Mouse (Mus musculus) myocyte (in vitro differentiated cells): ENCODE data around the gene Grik4. TPM values are rescaled to one million over a fixed set of nuclear protein-coding genes. Genes with fewer than 3 reads are reported as not detected.

Source experiments
- H3K27me3 ChIP-seq: one replicate; pipeline ENCODE4 v1.6.1; 2011; ENCODE audit not compliant: control insufficient read depth, insufficient read depth, insufficient read length
- H3K36me3 ChIP-seq: one replicate; pipeline ENCODE4 v1.6.1; 2011; ENCODE audit not compliant: control insufficient read depth, insufficient read depth
- H3K4me2 ChIP-seq: one replicate; pipeline ENCODE4 v1.6.1; 2011; ENCODE audit warnings: low read depth, control low read depth
- H3K4me3 ChIP-seq: one replicate; pipeline ENCODE4 v1.5.1; 2011; ENCODE audit warnings: mild to moderate bottlenecking, control low read depth, moderate library complexity
- H3K79me2 ChIP-seq: one replicate; pipeline ENCODE4 v1.6.1; 2011; ENCODE audit not compliant: control insufficient read depth, insufficient read depth
- H3ac ChIP-seq: one replicate; pipeline ENCODE4 v1.6.1; 2011; ENCODE audit not compliant: control insufficient read depth, insufficient read length
- CEBPB ChIP-seq: IDR thresholded peaks from 2 replicates; pipeline ENCODE4 v1.6.1; 2011; ENCODE audit warnings: mild to moderate bottlenecking, moderate library complexity; ENCODE audit not compliant: poor library complexity, insufficient read depth, severe bottlenecking
- E2F4 ChIP-seq: IDR thresholded peaks from one replicate; pipeline ENCODE4 v1.6.1; 2011; ENCODE audit warnings: mild to moderate bottlenecking, control low read depth, moderate library complexity; ENCODE audit not compliant: insufficient read depth
- MAX ChIP-seq: IDR thresholded peaks from one replicate; pipeline ENCODE4 v1.6.1; 2011; ENCODE audit warnings: low read depth, mild to moderate bottlenecking, control low read depth
- MYOD1 ChIP-seq, 3 experiments: IDR thresholded peaks; one replicate each; pipeline ENCODE4 v1.6.1; 2011; ENCODE audit warnings: control low read depth in 2 of 3, low read depth in 2 of 3, mild to moderate bottlenecking in 2 of 3, moderate library complexity in 1 of 3; ENCODE audit not compliant: insufficient read length in 2 of 3, control insufficient read depth in 1 of 3
- MYOG ChIP-seq, 3 experiments: IDR thresholded peaks; one replicate each; pipeline ENCODE4 v1.6.1; 2011; ENCODE audit warnings: control low read depth in 2 of 3, low read depth in 2 of 3, mild to moderate bottlenecking in 2 of 3; ENCODE audit not compliant: insufficient read length in 2 of 3, control insufficient read depth in 1 of 3, insufficient read depth in 1 of 3
- POLR2A ChIP-seq: IDR thresholded peaks from one replicate; pipeline ENCODE4 v1.6.1; 2011; ENCODE audit warnings: low read depth, mild to moderate bottlenecking, control low read depth, moderate library complexity; ENCODE audit not compliant: insufficient read length
- POLR2AphosphoS2 ChIP-seq: IDR thresholded peaks from one replicate; pipeline ENCODE4 v1.6.1; 2011; ENCODE audit warnings: low read depth, control low read depth; ENCODE audit not compliant: insufficient read length
- REST ChIP-seq: IDR thresholded peaks from one replicate; pipeline ENCODE4 v1.6.1; 2011; ENCODE audit warnings: mild to moderate bottlenecking, control low read depth, moderate library complexity; ENCODE audit not compliant: insufficient read depth, insufficient read length
- SRF ChIP-seq: IDR thresholded peaks from one replicate; pipeline ENCODE4 v1.6.1; 2011; ENCODE audit warnings: low read depth; ENCODE audit not compliant: control insufficient read depth, insufficient read length
- TCF12 ChIP-seq: IDR thresholded peaks from one replicate; pipeline ENCODE4 v1.6.1; 2011; ENCODE audit warnings: mild to moderate bottlenecking, control low read depth; ENCODE audit not compliant: poor library complexity, insufficient read depth, severe bottlenecking
- TCF3 ChIP-seq: IDR thresholded peaks from one replicate; pipeline ENCODE4 v1.6.1; 2011; ENCODE audit warnings: low read depth, control low read depth; ENCODE audit not compliant: insufficient read length
- USF1 ChIP-seq: IDR thresholded peaks from one replicate; pipeline ENCODE4 v1.6.1; 2011; ENCODE audit warnings: low read depth, mild to moderate bottlenecking, control low read depth, moderate library complexity
- polyA plus RNA-seq: library from polyadenylated mRNA; unstranded; fragments of >200 nt; fragmentation: generic; extraction: Trizol; gene quantifications from one replicate; pipeline ENCODE4 v1.2.1, GENCODE M21; 2012; ENCODE audit warnings: missing spikeins

Gene Grik4
- polyA plus RNA-seq, 1 experiment: not detected

- TF ChIP-seq MAX: no peak
- no peak for TF ChIP-seq TCF3
- no peak for TF ChIP-seq MYOG (IDR thresholded peaks at IDR 0.05; ENCODE audit: control insufficient read depth in 1 of 3, insufficient read depth in 1 of 3, insufficient read length in 2 of 3, low read depth in 2 of 3)
- TF ChIP-seq SRF: no peak
- TF ChIP-seq E2F4: no peak
- no peak for TF ChIP-seq TCF12
- TF ChIP-seq REST: no peak
- no peak for TF ChIP-seq POLR2AphosphoS2
- no peak for TF ChIP-seq POLR2A
- TF ChIP-seq MYOD1 (IDR thresholded peaks at IDR 0.05; ENCODE audit: control insufficient read depth in 1 of 3, insufficient read length in 2 of 3, low read depth in 2 of 3): no peak
- no peak for TF ChIP-seq CEBPB
- no peak for TF ChIP-seq USF1
- no peak overlapping the region for H3K4me3 ChIP-seq
Measured at GRCm38 (mm10) chr9:42705848-42706247, 238.4 kb downstream of the Grik4 start.

DNA sequence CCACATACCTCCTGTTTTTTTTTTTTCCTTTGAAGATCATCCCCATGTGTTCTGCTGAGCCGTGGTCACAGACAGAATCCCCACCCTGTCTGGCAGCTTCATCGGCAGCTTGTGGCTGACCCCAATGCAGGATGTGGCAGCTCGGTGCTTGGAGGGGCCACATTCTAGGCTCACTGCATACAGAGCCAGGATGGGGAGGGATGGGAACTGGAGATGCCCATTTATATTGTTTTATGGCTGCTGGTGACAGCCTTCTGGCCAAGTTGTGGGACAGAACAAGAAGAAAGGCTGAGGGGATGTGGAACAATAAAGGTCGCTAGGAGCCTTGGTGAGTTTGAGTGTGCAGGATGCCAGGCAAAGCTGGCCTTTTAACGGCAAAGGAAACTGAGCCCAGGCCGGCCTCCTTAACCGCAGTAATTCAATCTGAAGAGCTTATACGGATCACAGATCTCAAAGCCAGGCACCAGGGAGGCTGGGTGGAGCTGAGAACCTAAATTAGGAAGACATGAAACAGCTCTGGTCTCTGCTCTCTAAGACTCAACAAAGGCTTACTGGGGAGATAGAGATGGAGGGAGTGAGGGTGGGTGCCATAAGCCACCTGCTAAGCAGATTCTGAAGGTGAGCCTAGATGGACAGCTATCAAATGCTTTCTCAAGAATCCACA, 241.0 kb downstream of the Grik4 start:
- no peak overlapping the region for H3K4me2 ChIP-seq
- H3ac ChIP-seq: no peak overlapping the region

More at GRCm38 (mm10) chr9:42705848-42706247, 238.4 kb downstream of the Grik4 start:
- Histone ChIP-seq H3ac (no peak overlapping the region), H3K79me2 (no peaks in the 10 kb centered on the region), H3K36me3 (no peaks in the 10 kb centered on the region), H3K4me2 (no peak overlapping the region), H3K27me3 (peaks cover 16% of the 10 kb centered on the region)

DNA sequence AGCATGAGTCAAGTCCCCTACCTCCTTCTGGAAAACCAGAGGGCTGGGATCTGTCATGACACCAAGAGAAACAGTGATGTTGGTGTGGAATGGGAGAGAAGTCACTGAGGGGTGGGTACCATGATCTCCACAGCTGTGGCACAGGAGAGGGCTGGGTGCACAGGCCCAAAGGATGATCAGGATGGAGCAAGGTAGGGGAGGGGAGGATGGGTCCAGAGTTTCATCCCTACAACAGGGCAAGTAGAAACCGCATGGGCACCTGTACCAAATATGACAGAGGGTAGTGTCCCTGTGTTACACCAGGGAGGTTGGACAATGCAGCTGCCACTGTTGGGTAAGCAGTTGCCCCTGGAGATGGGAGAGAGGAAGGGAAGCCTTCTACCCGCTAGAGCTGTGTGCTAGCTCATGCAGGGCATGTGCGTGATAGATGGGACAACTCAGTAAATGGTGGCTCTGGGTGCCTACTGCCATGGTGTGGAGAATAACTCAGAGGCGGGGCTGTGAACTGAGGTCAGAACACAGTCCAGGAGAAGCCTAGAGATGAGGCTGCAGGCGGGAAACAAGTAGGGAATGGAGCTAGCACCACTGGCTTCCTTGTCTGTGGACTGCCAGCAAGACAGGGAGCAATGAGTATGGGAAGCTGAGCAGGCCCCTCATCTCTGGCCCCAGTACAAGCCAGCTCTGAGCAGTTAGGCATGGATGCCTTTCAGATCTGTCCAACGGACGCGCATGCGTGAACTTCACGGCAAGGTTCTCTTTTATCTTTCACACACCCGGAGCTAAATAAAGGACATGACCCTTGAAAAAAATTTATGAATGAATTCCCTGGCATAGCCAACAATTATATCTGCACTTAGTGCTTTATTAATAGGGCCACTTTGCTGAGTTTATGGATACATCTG, 241.8 kb downstream of the Grik4 start:
- H3K4me2 ChIP-seq: no peak overlapping the region
- no peak overlapping the region for H3ac ChIP-seq
- no peak overlapping the region for H3K4me3 ChIP-seq
- H3K79me2 ChIP-seq: no peaks in the 10 kb centered on the region
- no peaks in the 10 kb centered on the region for H3K36me3 ChIP-seq
- TF ChIP-seq POLR2AphosphoS2 (no peak), USF1 (no peak), SRF (no peak), TCF3 (no peak), POLR2A (no peak)
- peaks cover 16% of the 10 kb centered on the region for H3K27me3 ChIP-seq

More for the DNA sequence above, 241.0 kb downstream of the Grik4 start:
- Histone ChIP-seq H3K36me3 (no peaks in the 10 kb centered on the region), H3K27me3 (peaks cover 16% of the 10 kb centered on the region), H3K79me2 (no peaks in the 10 kb centered on the region), H3K4me3 (no peak overlapping the region)
- TF ChIP-seq MYOG (IDR thresholded peaks at IDR 0.05; ENCODE audit: control insufficient read depth in 1 of 3, insufficient read depth in 1 of 3, insufficient read length in 2 of 3, low read depth in 2 of 3) (no peak), USF1 (no peak), POLR2A (no peak), MYOD1 (IDR thresholded peaks at IDR 0.05; ENCODE audit: control insufficient read depth in 1 of 3, insufficient read length in 2 of 3, low read depth in 2 of 3) (no peak), TCF3 (no peak), TCF12 (no peak), E2F4 (no peak), REST (no peak), MAX (no peak), CEBPB (no peak), POLR2AphosphoS2 (no peak), SRF (no peak)

- TF ChIP-seq TCF3 (no peak), MAX (no peak), SRF (no peak), USF1 (no peak), POLR2AphosphoS2 (no peak), E2F4 (no peak), CEBPB (no peak), MYOG (IDR thresholded peaks at IDR 0.05; ENCODE audit: control insufficient read depth in 1 of 3, insufficient read depth in 1 of 3, insufficient read length in 2 of 3, low read depth in 2 of 3) (no peak), POLR2A (no peak), REST (no peak), TCF12 (no peak), MYOD1 (IDR thresholded peaks at IDR 0.05; ENCODE audit: control insufficient read depth in 1 of 3, insufficient read length in 2 of 3, low read depth in 2 of 3) (no peak)
- Histone ChIP-seq H3K4me3 (no peak overlapping the region), H3ac (no peak overlapping the region), H3K36me3 (no peaks in the 10 kb centered on the region), H3K79me2 (no peaks in the 10 kb centered on the region), H3K27me3 (peaks cover 16% of the 10 kb centered on the region), H3K4me2 (no peak overlapping the region)
Measured at GRCm38 (mm10) chr9:42701729-42702128, 242.6 kb downstream of the Grik4 start.
